Mouse (Mus musculus) lung, postnatal 0 days (tissue): ENCODE data around the gene Prkag2. TPM values are rescaled to one million over a fixed set of nuclear protein-coding genes. Genes with fewer than 3 reads are reported as not detected.
A peak's percentile ranks its signal among the peaks of the same experiment; 100 is the strongest.

Source experiments
- ATAC-seq: fragments of 200-750 bp; cut with Nextera tagmentation; 2 replicates; pipeline ENCODE4 v1.8.0; 2017; ENCODE audit warnings: moderate library complexity
- DNase-seq: peaks from one replicate; pipeline ENCODE4 v3.0.0-alpha.2; 2016; ENCODE audit warnings: low spot score
- H3K27ac ChIP-seq: fragments of 300-500 bp; sonication (generic); 2 replicates; pipeline ENCODE4 v1.5.1; 2014; ENCODE audit warnings: antibody characterized with exemption, mild to moderate bottlenecking, low read length, mixed read lengths
- H3K27me3 ChIP-seq: fragments of 300-500 bp; sonication (generic); replicated peaks from 2 replicates; pipeline ENCODE4 v1.6.1; 2014; ENCODE audit warnings: low read length, mixed read lengths; ENCODE audit not compliant: insufficient read depth
- H3K36me3 ChIP-seq: fragments of 300-500 bp; sonication (generic); 2 replicates; pipeline ENCODE4 v1.6.1; 2014; ENCODE audit warnings: low read length, mixed read lengths; ENCODE audit not compliant: insufficient read depth
- H3K4me1 ChIP-seq: fragments of 300-500 bp; sonication (generic); 2 replicates; pipeline ENCODE4 v1.6.1; 2014; ENCODE audit warnings: antibody characterized with exemption, low read depth, low read length, mixed read lengths; ENCODE audit not compliant: insufficient read depth
- H3K4me2 ChIP-seq: fragments of 300-500 bp; sonication (generic); replicated peaks from 2 replicates; pipeline ENCODE4 v1.6.1; 2014; ENCODE audit warnings: low read depth, mild to moderate bottlenecking, low read length, moderate library complexity, mixed read lengths
- H3K4me3 ChIP-seq: fragments of 300-500 bp; sonication (generic); 2 replicates; pipeline ENCODE4 v1.5.1; 2014; ENCODE audit warnings: low read depth, low read length
- H3K9ac ChIP-seq: fragments of 300-500 bp; sonication (generic); replicated peaks from 2 replicates; pipeline ENCODE4 v1.6.1; 2014; ENCODE audit warnings: low read depth, mild to moderate bottlenecking
- H3K9me3 ChIP-seq: fragments of 300-500 bp; sonication (generic); 2 replicates; pipeline ENCODE4 v1.6.1; 2016; ENCODE audit warnings: low read length, mixed read lengths
- CTCF ChIP-seq: IDR thresholded peaks from 2 replicates; pipeline ENCODE4 v1.5.1; 2016; ENCODE audit warnings: antibody characterized with exemption, mild to moderate bottlenecking
- EP300 ChIP-seq: IDR thresholded peaks from 2 replicates; pipeline ENCODE4 v1.6.1; 2016; ENCODE audit warnings: antibody characterized with exemption, mild to moderate bottlenecking, control low read depth
- WGBS: fragments of 180-500 bp; shearing (Covaris S2); extraction: QIAGEN DNeasy Blood & Tissue Kit; methylation state at CpG from one replicate; pipeline ENCODE4 v1.1.7; 2014; 5-methylcytosine and 5-hydroxymethylcytosine counted together
- polyA plus RNA-seq: library from polyadenylated mRNA; unstranded; fragments of >200 nt; fragmentation: Nextera tagmentation; extraction: Ambion mirVana; gene quantifications from 2 replicates; pipeline ENCODE4 v1.2.1, GENCODE M21; 2015

The Prkag2 gene
- polyA plus RNA-seq, 1 experiment from 2014 or later: 16.2 TPM

- Histone ChIP-seq H3K4me3 (no peak overlapping the region), H3K27ac (no peak overlapping the region), H3K4me1 (no peaks in the 10 kb centered on the region; the same call in 1 of the 2 replicates), H3K36me3 (no peaks in the 10 kb centered on the region), H3K9ac (no peak overlapping the region), H3K27me3 (no peaks in the 10 kb centered on the region), H3K9me3 (no peaks in the 10 kb centered on the region), H3K4me2 (no peak overlapping the region)
- no peak for TF ChIP-seq EP300
- no peak for TF ChIP-seq CTCF
- no peak for ATAC-seq
- DNase-seq: no peak
- WGBS: 71% methylated on average over 4 of the region's 4 CpGs
Observed at GRCm38 (mm10) chr5:25075623-25076022, 24.8 kb downstream of the Prkag2 start.

- DNase-seq (peak; percentile 88), ATAC-seq (peak; percentile 78)
- no peaks in the 10 kb centered on the region for H3K27me3 ChIP-seq
- H3K4me1 ChIP-seq: peaks cover 34% of the 10 kb centered on the region
- no peak overlapping the region for H3K4me2 ChIP-seq
- H3K36me3 ChIP-seq: no peaks in the 10 kb centered on the region
- WGBS: 34% methylated on average over 5 of the region's 5 CpGs
- no peaks in the 10 kb centered on the region for H3K9me3 ChIP-seq
- H3K9ac ChIP-seq: no peak overlapping the region
- no peak overlapping the region for H3K4me3 ChIP-seq
- TF ChIP-seq EP300 (peak; percentile 71), CTCF (no peak)
- peak overlapping the region; percentile 87 for H3K27ac ChIP-seq
Observed at GRCm38 (mm10) chr5:25069815-25070214, 30.6 kb downstream of the Prkag2 start.

GRCm38 (mm10) chr5:25067122-25067521, 33.3 kb downstream of the Prkag2 start:
- H3K4me2 ChIP-seq: no peak overlapping the region
- peak overlapping the region; percentile 87 for H3K27ac ChIP-seq
- H3K4me1 ChIP-seq: peaks cover 40% of the 10 kb centered on the region
- ATAC-seq (peak; percentile 61), DNase-seq (peak; percentile 82)
- H3K36me3 ChIP-seq: no peaks in the 10 kb centered on the region
- H3K9ac ChIP-seq: no peak overlapping the region
- TF ChIP-seq CTCF: no peak
- TF ChIP-seq EP300: no peak; the same call in 1 of the 2 replicates
- no peaks in the 10 kb centered on the region for H3K27me3 ChIP-seq
- no peaks in the 10 kb centered on the region for H3K9me3 ChIP-seq
- no peak overlapping the region for H3K4me3 ChIP-seq
- 8% methylated on average over 6 of the region's 6 CpGs for WGBS

GRCm38 (mm10) chr5:25064270-25065232, 35.9 kb downstream of the Prkag2 start:
- Histone ChIP-seq H3K36me3 (no peaks in the 10 kb centered on the region), H3K4me2 (no peak overlapping the region), H3K9me3 (no peaks in the 10 kb centered on the region), H3K27ac (no peak overlapping the region), H3K27me3 (no peaks in the 10 kb centered on the region), H3K4me3 (no peak overlapping the region), H3K9ac (no peak overlapping the region), H3K4me1 (peaks cover 38% of the 10 kb centered on the region)
- DNase-seq: no peak
- no peak for ATAC-seq
- WGBS: 56% methylated on average over 8 of the region's 8 CpGs
- TF ChIP-seq CTCF: no peak
- TF ChIP-seq EP300: no peak

- H3K4me2 ChIP-seq: no peak overlapping the region
- no peak overlapping the region for H3K9ac ChIP-seq
- ATAC-seq (peak; percentile 82), DNase-seq (peak; percentile 94)
- no peaks in the 10 kb centered on the region for H3K9me3 ChIP-seq
- WGBS: 37% methylated on average over 17 of the region's 17 CpGs
- H3K27ac ChIP-seq: peak overlapping the region; percentile 60
- peaks cover 36% of the 10 kb centered on the region; the same call in 1 of the 2 replicates for H3K4me1 ChIP-seq
- TF ChIP-seq CTCF (no peak), EP300 (peak; percentile 96)
- no peaks in the 10 kb centered on the region for H3K27me3 ChIP-seq
- no peaks in the 10 kb centered on the region for H3K36me3 ChIP-seq
- H3K4me3 ChIP-seq: no peak overlapping the region
Observed at GRCm38 (mm10) chr5:25062506-25063132, 37.8 kb downstream of the Prkag2 start.
